Mouse (Mus musculus) splenic B cell, adult 2 months (primary cell): ENCODE results near the gene Suclg2.

Experiments used
- DNase-seq: peaks from one replicate; pipeline ENCODE4 v3.0.0-alpha.2; 2011; ENCODE audit warnings: low read depth, low spot score
- H3K27me3 ChIP-seq: 2 replicates; pipeline ENCODE4 v1.6.1; 2012; ENCODE audit warnings: mild to moderate bottlenecking, low read length, moderate library complexity, mixed read lengths; ENCODE audit not compliant: control insufficient read depth, poor library complexity, insufficient read depth, severe bottlenecking
- H3K36me3 ChIP-seq: 2 replicates; pipeline ENCODE4 v1.6.1; 2012; ENCODE audit warnings: mild to moderate bottlenecking, low read length, moderate library complexity, mixed read lengths; ENCODE audit not compliant: control insufficient read depth, poor library complexity, insufficient read depth, severe bottlenecking

Gene Suclg2

DNA sequence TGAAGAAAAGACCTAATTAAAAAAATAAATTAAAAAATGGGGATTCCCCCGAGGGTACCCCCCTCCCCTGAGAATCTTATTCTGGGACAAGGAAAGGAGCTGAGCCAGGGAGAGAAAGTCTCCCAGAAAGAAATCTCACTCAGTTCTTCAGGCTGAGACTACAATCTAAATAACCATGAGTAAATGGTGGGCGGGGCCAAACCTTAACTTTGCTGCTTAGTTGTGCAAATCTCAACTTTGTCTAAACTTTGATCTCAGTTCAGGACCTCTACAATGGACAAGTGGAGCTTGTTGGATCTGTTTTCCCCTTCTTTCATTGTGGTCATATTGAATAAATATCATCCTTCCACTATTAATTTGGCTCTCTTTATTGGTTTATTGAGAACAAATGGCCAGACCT lies 272.4 kb downstream of the Suclg2 start:
- H3K27me3 ChIP-seq = no peaks in the 10 kb centered on the region
- DNase-seq = no peak
- H3K36me3 ChIP-seq = no peaks in the 10 kb centered on the region

DNA sequence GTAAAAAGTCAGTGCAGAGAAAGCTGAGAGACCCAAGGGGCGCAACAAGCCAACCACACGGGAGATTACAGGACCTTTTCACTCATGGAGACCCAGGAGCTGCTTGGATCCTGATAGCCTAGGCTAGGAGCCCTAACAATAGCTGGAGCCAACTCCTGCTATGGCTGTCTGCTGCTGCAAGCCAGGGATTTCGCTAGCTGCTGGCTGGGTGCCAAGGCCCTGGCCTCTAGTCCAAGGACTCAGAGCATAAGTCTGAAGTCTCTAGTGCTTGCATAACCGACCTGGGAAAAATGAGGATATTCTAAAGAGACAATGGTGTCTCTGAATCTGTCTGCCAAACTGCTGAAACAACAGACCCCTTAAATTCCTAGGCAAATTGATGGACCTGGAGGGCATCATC lies 273.6 kb downstream of the Suclg2 start:
- no peaks in the 10 kb centered on the region for H3K36me3 ChIP-seq
- no peak for DNase-seq
- H3K27me3 ChIP-seq = no peaks in the 10 kb centered on the region
